Mouse (Mus musculus) gastrocnemius, postnatal 36 days (tissue): Measurements from ENCODE around the gene Zfp57. TPM values are rescaled to one million over a fixed set of nuclear protein-coding genes. Genes with fewer than 3 reads are reported as not detected.
"Not testable (repeated sequence)": the region's sequence is repeated elsewhere in the genome, so short reads cannot be mapped to it uniquely, and the experiment has no call there.

Experiments used
- DNase-seq, 2 experiments: peaks; one replicate each; pipeline ENCODE4 v3.0.0; 2022
- intact Hi-C: fragments of 180-260 bp; cut with DNase I; formaldehyde crosslinking; loops from one replicate; pipeline ENCODE4 v1.15.1; 2025
- long read RNA-seq, 2 experiments: library from polyadenylated mRNA; stranded (forward); transcript quantifications; one replicate each; pipeline ENCODE4 v2.0.0; 2021
- total RNA-seq, 2 experiments: library from RNA; stranded (reverse); gene quantifications; 2 replicates each; pipeline ENCODE4 v1.2.3; 2021

The Zfp57 gene
- total RNA-seq, result under 1 TPM; 0.23 to 0.59 TPM
- long read RNA-seq, experiment 1, result 0 reads
- long read RNA-seq, experiment 2, result 0 reads

GRCm38 (mm10) chr17:37000863-37001262 lies at the start of gene Zfp57:
Gene Zfp57 (plus strand): TSS chr17:37001163.
- DNase-seq, result no peak
- intact Hi-C loops, result no loop called here

GRCm38 (mm10) chr17:36952631-36953030 lies 48.3 kb upstream of the Zfp57 start:
- intact Hi-C loops, result no loop called here
- DNase-seq, result no peak

GRCm38 (mm10) chr17:36953062-36953461 lies 47.9 kb upstream of the Zfp57 start:
- intact Hi-C loops, result no loop called here
- no peak for DNase-seq

GRCm38 (mm10) chr17:36957999-36958743 lies 42.8 kb upstream of the Zfp57 start, which contains the start of the genes Znrd1 and Znrd1as:
Gene Znrd1 (minus strand): TSS chr17:36958559.
Gene Znrd1as (plus strand): TSS chr17:36958592.
- intact Hi-C loops, result loop anchor here (5.0 kb wide), 1 partner anchor 121 kb away; the partner anchor contains the start of gene Trim26
- peak; percentile 88 to 91 for DNase-seq

- intact Hi-C loops, result loop anchor here (5.0 kb wide), 1 partner anchor 122 kb away; the partner anchor contains the start of gene Trim26
- no peak for DNase-seq
Observed at GRCm38 (mm10) chr17:36958884-36959283, 42.1 kb upstream of the Zfp57 start.

- intact Hi-C loops, result no loop called here
- no peak for DNase-seq
Observed at GRCm38 (mm10) chr17:36961125-36961524, 39.8 kb upstream of the Zfp57 start.

DNA sequence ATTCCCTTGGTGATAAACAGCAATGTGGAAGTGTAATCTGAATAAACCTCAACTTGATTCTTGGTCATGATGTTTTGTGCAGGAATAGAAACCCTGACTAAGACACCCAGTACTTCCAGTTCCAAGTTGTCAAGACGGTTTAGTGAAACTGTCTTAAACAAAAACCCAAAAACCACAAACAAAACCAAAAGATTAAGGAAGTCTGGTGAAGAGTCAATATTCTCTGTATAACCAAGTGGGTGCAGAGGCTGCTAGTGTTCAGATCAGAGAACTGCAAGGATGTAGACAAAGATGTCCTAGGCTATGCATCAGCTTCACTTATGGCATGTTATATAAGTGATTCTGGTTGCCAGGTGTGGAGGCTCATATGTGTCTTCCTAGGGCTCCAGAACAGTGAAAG lies 34.1 kb upstream of the Zfp57 start:
- intact Hi-C loops, result no loop called here
- no peak for DNase-seq

- no peak for DNase-seq
- intact Hi-C loops, result no loop called here
Observed at GRCm38 (mm10) chr17:36970316-36970890, 30.6 kb upstream of the Zfp57 start.

- intact Hi-C loops, result no loop called here
Observed at GRCm38 (mm10) chr17:36971172-36971850, 29.7 kb upstream of the Zfp57 start.

DNA sequence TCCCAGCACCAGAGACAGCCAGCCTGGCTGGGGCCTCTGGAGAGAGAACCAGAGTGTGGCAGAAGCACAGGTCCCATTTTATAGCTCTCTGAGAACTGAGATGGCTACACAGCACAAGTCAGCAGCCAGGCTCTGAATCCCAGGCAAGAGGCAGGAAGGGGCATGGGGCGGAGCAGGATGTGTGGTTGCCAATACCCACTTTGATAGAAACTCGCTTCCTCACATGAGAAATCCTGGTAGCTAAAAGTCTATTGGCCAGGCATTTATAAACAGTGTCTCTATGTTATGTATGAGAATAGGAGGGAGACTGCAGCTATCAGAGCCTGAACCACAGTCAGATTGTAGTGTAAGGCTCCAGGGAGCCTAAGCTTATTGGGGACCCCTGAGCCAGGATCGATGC lies 28.2 kb upstream of the Zfp57 start:
- intact Hi-C loops, result no loop called here

More at GRCm38 (mm10) chr17:36971172-36971850, 29.7 kb upstream of the Zfp57 start:
- DNase-seq, result no peak

GRCm38 (mm10) chr17:36973271-36973787 lies 27.6 kb upstream of the Zfp57 start:
- DNase-seq, result no peak
- intact Hi-C loops, result no loop called here

More for the DNA sequence above, 28.2 kb upstream of the Zfp57 start:
- DNase-seq, result no peak

DNA sequence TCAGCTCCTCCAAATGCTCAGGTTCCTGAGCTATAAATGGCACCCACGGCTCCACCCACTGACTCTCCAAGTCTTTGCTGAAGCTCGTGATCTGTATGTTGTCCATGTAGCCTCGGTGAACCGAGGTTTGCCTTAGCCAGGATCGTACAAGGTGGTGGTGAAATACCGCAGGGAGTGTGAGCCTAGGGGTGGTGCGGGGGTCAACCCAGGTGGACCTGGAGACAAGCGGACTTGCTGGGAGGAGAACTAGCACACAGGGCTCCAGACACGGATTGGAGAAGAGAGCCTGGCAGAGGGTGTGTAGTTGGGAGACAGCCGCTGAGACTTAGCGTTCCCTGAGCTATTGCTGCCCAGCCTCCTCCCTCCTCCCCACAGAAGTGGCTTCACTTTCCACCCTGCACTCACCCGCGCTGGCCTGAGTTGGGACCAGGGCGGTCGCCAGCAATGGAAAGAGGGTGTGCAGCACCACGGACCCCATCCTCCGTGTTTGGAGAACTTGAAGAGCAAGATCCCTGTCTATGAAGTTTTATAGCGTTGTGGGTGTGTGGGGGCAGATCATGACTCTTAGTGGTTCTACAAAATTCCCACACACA lies 19.6 kb upstream of the Zfp57 start, which contains the start of gene 2410137M14Rik:
TSS of gene 2410137M14Rik (minus strand) at position 17 of the 593 bp plus-strand sequence.
- DNase-seq, result peak in 1 of 2 experiments; percentile 18
- intact Hi-C loops, result no loop called here

DNA sequence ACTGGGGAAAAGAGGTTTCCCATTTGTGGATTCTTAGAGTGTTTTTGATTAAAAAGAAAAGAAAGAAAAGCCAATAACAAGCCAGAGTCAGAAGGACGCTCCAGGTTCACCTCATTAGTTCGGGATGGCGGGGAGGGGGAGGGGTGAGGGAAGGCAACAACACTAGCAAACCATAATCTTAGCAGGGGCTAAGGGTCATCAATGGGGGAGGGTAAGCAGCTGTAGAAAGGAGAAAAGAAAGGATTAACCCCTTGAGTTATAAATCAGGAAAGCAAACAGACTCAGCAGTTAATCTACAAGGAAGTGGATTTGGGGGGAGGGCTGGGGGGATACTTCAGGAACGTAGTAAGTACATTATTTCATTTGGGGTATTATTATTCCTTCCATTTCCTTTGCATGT lies 19.1 kb upstream of the Zfp57 start:
- DNase-seq, result no peak
- intact Hi-C loops, result no loop called here

DNA sequence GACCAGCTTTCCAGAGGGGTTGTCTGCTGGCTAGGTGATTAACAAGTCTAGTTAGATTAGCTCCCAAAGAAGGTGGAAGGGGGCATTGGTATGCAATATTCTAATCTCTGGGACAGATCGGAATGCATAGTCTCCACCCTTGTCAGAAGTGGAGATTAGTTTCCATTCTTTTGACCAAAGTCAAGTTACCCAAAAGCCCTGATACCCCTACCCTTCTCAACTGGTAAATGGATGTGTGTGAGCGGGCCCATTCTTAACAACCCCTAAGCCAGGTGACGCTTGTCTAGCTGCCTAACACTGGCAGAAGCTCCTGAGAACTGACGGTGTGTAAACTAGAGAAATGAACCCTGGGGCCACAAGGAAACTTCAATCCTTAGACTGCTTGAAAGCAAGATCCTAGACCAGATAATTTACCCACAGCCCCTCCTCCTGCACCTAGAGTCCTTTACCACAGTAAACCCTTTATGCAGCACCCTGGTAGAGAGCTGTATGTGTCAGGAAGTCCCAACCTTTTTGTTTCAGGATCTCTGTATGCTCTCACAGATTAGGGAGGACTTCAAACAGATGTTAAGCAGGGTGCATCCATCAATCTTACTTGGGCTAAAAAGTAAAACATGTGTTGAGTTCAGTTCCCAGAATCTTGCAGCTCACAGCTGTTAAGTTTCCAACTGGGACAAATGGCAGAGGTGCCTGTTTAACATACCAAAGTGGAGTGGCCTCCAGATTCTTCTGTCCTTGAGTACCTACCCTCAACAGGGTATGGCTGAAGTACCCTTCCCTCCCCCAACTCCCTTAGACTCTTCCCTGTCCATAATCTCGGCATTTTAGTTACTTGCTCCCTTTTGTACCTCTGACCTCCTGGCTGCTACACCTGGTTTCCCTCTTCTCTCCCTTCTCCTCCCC lies 18.5 kb upstream of the Zfp57 start:
- intact Hi-C loops, result no loop called here
- no peak for DNase-seq

GRCm38 (mm10) chr17:36988475-36988874 lies 12.5 kb upstream of the Zfp57 start:
- intact Hi-C loops, result no loop called here
- no peak for DNase-seq

GRCm38 (mm10) chr17:36989437-36989836 lies 11.5 kb upstream of the Zfp57 start, which contains the start of gene H2-M5:
Gene H2-M5 (minus strand): TSS chr17:36989537.
- no peak for DNase-seq
- intact Hi-C loops, result no loop called here

- intact Hi-C loops, result not testable (repeated sequence)
Observed at GRCm38 (mm10) chr17:36990630-36991029, 10.3 kb upstream of the Zfp57 start.

DNA sequence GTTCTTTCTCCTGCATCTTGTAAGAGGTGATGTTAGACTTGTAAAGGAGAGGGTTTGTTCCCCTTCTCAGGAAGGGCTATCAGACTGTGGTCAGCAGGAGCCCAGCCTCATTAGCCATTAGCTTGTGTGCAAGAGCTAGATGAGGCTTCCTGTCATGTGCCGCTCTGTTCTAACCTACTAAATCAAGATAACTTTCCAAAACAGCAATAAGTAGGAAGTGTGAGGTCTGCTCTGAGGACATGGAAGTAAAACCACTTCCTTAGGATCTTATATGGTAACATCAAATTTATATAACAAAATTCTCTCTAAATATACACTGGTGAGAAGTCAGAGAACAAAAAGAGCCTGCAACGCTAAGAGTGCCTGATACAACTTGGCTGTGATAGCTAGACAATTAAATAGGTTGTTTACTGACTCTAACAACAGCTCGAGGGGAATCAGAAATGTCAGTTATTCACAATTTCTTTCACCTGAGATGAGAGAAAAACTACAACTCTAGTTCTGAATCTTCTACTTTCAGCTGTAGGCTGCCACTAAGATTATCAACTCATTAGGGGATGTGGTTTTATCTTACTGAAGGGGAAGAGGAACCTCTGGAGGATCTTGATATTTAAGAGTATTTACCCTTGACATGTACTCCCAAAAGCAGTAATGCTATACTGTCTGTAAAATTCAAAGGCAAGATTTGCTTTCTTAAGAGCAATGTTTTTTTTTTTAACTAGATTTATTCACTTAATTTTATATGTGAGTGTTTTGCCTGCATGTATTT lies 8.4 kb upstream of the Zfp57 start:
- DNase-seq, result no peak
- intact Hi-C loops, result no loop called here

More at GRCm38 (mm10) chr17:36990630-36991029, 10.3 kb upstream of the Zfp57 start:
- not testable (repeated sequence) for DNase-seq
